Mouse (Mus musculus) lung, embryonic 15.5 days (tissue): ENCODE results near the gene Gdpd3. TPM values are rescaled to one million over a fixed set of nuclear protein-coding genes. Genes with fewer than 3 reads are reported as not detected.
A peak's percentile ranks its signal among the peaks of the same experiment; 100 is the strongest.

Experiments used
- ATAC-seq: fragments of 200-750 bp; cut with Nextera tagmentation; 2 replicates; pipeline ENCODE4 v1.8.0; 2017; ENCODE audit warnings: moderate number of reproducible peaks, borderline replicate concordance; ENCODE audit not compliant: low FRiP score, low TSS enrichment; ENCODE audit errors: extremely low read depth
- H3K27ac ChIP-seq: fragments of 300-500 bp; sonication (generic); 2 replicates; pipeline ENCODE4 v1.5.1; 2015; ENCODE audit warnings: moderate library complexity, mild to moderate bottlenecking, inconsistent platforms
- H3K27me3 ChIP-seq: fragments of 300-500 bp; sonication (generic); 2 replicates; pipeline ENCODE4 v1.6.1; 2015; ENCODE audit warnings: inconsistent platforms
- H3K36me3 ChIP-seq: fragments of 300-500 bp; sonication (generic); 2 replicates; pipeline ENCODE4 v1.6.1; 2015; ENCODE audit warnings: inconsistent platforms
- H3K4me1 ChIP-seq: fragments of 300-500 bp; sonication (generic); 2 replicates; pipeline ENCODE4 v1.6.1; 2015; ENCODE audit warnings: inconsistent platforms
- H3K4me2 ChIP-seq: fragments of 300-500 bp; sonication (generic); 2 replicates; pipeline ENCODE4 v1.6.1; 2015; ENCODE audit warnings: inconsistent platforms, mild to moderate bottlenecking, moderate library complexity
- H3K4me3 ChIP-seq: fragments of 300-500 bp; sonication (generic); 2 replicates; pipeline ENCODE4 v1.5.1; 2015; ENCODE audit warnings: mild to moderate bottlenecking, inconsistent platforms
- H3K9ac ChIP-seq: fragments of 300-500 bp; sonication (generic); 2 replicates; pipeline ENCODE4 v1.6.1; 2015; ENCODE audit warnings: inconsistent platforms
- H3K9me3 ChIP-seq: fragments of 300-500 bp; sonication (generic); 2 replicates; pipeline ENCODE4 v1.6.1; 2016; ENCODE audit warnings: inconsistent platforms
- WGBS: fragments of 180-500 bp; shearing (Covaris S2); methylation state at CpG from one replicate; pipeline ENCODE4 v1.1.7; 2015; 5-methylcytosine and 5-hydroxymethylcytosine counted together
- polyA plus RNA-seq: library from polyadenylated mRNA; unstranded; fragments of >200 nt; fragmentation: Nextera tagmentation; extraction: Ambion mirVana; gene quantifications from 2 replicates; pipeline ENCODE4 v1.2.1, GENCODE M21; 2015

The Gdpd3 gene
- polyA plus RNA-seq, 1 experiment from 2014 or later, result 2.5 TPM

DNA sequence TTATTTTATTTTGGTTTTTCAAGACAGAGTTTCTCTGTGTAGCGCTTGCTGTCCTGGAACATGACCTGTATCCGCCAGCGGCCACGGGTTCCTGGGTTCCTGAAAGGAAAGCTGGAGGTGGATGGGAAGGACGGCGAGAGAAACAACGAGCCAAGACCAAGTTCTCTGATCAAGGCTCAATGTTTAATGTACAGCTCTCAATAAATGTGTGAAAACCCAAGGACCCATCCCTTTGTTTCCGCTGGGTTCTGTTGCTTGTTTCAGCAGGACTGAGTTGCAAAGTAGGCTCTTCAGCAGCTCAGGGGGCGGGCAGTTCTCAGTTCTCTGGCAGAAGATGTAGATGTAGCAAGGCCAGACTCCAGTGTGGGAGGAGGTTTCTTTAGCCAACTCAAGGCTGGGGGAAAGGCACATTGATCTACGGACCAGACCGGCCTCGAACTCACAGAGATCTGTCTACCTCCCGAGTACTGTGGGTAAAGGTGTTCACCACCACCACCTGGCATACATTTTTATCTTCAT lies 24.1 kb upstream of the Gdpd3 start:
- WGBS, result 88% methylated on average over 13 of the region's 13 CpGs
- Histone ChIP-seq H3K9me3 (no peaks in the 10 kb centered on the region), H3K4me2 (no peak overlapping the region), H3K27me3 (no peaks in the 10 kb centered on the region), H3K4me1 (peaks cover 4% of the 10 kb centered on the region; the same call in 1 of the 2 replicates), H3K4me3 (no peak overlapping the region), H3K27ac (no peak overlapping the region), H3K36me3 (no peaks in the 10 kb centered on the region), H3K9ac (no peak overlapping the region)
- ATAC-seq, result no peak

GRCm38 (mm10) chr7:126746066-126746465 lies 20.1 kb upstream of the Gdpd3 start:
- H3K36me3 ChIP-seq, result no peaks in the 10 kb centered on the region
- no peak overlapping the region for H3K9ac ChIP-seq
- H3K4me1 ChIP-seq, result peaks cover 11% of the 10 kb centered on the region; the same call in 1 of the 2 replicates
- ATAC-seq, result no peak
- 83% methylated on average over 12 of the region's 12 CpGs for whole genome bisulfite sequencing
- no peak overlapping the region for H3K4me2 ChIP-seq
- no peaks in the 10 kb centered on the region for H3K27me3 ChIP-seq
- no peak overlapping the region for H3K4me3 ChIP-seq
- no peak overlapping the region for H3K27ac ChIP-seq
- no peaks in the 10 kb centered on the region for H3K9me3 ChIP-seq

DNA sequence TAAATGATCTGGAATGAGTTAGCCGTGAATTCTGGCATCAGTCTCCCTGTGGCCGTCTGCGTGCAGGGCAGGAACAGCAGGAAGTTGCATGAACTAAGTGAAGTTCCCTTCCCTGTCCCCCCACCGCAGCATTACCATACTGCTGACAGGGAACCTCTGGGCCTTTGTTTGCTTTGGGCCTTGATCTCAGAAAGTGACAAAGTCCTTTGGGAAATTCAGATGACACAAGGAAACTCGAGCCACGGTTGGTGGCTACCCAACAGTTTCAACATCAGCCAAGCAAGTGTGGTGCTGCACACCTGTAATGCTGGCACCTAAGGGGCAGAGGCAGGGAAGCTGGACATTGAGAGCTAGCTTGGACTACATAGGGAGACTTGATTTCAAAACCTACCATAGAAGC lies 19.3 kb upstream of the Gdpd3 start:
- H3K36me3 ChIP-seq, result no peaks in the 10 kb centered on the region
- no peak overlapping the region for H3K4me3 ChIP-seq
- no peak overlapping the region for H3K4me2 ChIP-seq
- WGBS, result 14% methylated on average over 6 of the region's 6 CpGs
- ATAC-seq, result no peak
- no peak overlapping the region for H3K9ac ChIP-seq
- H3K27ac ChIP-seq, result no peak overlapping the region
- no peaks in the 10 kb centered on the region for H3K9me3 ChIP-seq
- H3K27me3 ChIP-seq, result no peaks in the 10 kb centered on the region
- H3K4me1 ChIP-seq, result peaks cover 11% of the 10 kb centered on the region; the same call in 1 of the 2 replicates

GRCm38 (mm10) chr7:126748824-126749223 lies 17.3 kb upstream of the Gdpd3 start:
- Histone ChIP-seq H3K4me3 (no peak overlapping the region), H3K27me3 (no peaks in the 10 kb centered on the region), H3K9me3 (no peaks in the 10 kb centered on the region), H3K4me1 (peaks cover 11% of the 10 kb centered on the region; the same call in 1 of the 2 replicates), H3K4me2 (no peak overlapping the region), H3K36me3 (no peaks in the 10 kb centered on the region), H3K27ac (peak overlapping the region; percentile 19; the same call in 1 of the 2 replicates), H3K9ac (no peak overlapping the region)
- WGBS, result 61% methylated on average over 7 of the region's 7 CpGs
- no peak for ATAC-seq

DNA sequence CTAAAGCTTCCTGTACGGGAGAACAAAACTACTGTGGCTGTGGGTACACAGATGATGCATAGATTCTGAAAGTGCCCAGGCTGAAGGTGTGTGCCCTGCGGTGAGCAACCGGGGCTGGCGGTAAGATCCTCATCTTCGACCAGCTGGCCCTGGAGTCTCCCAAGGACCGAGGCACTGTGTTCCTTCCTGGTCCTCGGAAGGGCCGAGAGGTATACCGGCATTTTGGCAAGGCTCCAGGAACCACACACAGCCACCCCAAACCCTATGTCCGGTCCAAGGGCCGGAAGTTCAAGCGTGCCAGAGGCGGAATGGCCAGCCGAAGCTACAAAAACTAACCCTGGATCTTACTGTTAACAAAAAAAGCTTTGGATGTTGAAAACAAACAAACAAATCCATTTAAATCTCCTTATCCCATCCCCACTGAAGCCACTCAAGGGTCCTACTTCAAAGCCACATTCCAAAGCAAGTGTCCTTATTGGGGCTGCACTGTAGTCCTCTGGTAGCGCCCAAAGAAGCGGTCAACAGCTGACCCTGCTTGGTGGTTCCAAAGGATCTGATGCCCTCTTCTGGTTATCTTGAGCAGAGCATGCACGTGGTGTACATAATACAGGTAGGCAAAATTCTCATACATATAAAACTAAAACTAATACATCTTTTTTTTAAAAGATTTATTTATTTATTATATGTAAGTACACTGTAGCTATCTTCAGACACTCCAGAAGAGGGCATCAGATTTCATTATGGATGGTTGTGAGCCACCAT lies 16.4 kb upstream of the Gdpd3 start:
- ATAC-seq, result no peak
- Histone ChIP-seq H3K9me3 (no peaks in the 10 kb centered on the region), H3K4me2 (no peak overlapping the region), H3K27ac (no peak overlapping the region), H3K4me1 (peaks cover 11% of the 10 kb centered on the region; the same call in 1 of the 2 replicates), H3K27me3 (no peaks in the 10 kb centered on the region), H3K9ac (no peak overlapping the region), H3K4me3 (no peak overlapping the region), H3K36me3 (no peaks in the 10 kb centered on the region)
- 86% methylated on average over 17 of the region's 17 CpGs for WGBS

- peak overlapping the region; percentile 21; the same call in 1 of the 2 replicates for H3K9ac ChIP-seq
- no peak overlapping the region for H3K4me3 ChIP-seq
- H3K9me3 ChIP-seq, result no peaks in the 10 kb centered on the region
- no peaks in the 10 kb centered on the region for H3K27me3 ChIP-seq
- peaks cover 6% of the 10 kb centered on the region for H3K4me1 ChIP-seq
- H3K27ac ChIP-seq, result 0 out of 2 replicates have a peak overlapping the region, but pooled peaks have one; percentile 16
- H3K4me2 ChIP-seq, result no peak overlapping the region; the same call in 1 of the 2 replicates
- WGBS, result under 1% methylated on average over 9 of the region's 9 CpGs
- ATAC-seq, result peak; percentile 81; the same call in 1 of the 2 replicates
- H3K36me3 ChIP-seq, result no peaks in the 10 kb centered on the region
These were observed 11.3 kb upstream of the Gdpd3 start for GRCm38 (mm10) chr7:126754866-126755265.

DNA sequence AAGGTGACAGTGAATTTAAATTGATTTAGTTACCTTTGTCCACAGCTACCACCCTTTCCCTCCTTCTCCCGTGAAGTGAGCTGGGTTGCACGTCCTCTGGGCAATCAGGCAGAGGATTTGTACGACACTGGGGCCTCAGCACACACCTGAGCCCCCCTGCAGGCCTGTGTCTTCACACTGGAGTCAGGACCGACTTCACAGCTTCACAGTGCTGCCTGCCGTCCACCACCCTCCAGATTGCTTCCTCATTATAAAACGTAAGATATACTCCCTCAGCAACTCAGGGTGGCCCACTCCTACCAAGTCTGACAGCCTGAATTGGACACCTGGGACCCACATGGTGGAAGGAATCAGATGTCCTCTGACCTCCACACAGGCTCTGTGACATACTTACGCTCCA lies 7.6 kb upstream of the Gdpd3 start:
- Histone ChIP-seq H3K27me3 (no peaks in the 10 kb centered on the region), H3K4me3 (no peak overlapping the region), H3K9ac (no peak overlapping the region), H3K4me1 (peaks cover 35% of the 10 kb centered on the region), H3K36me3 (peaks cover 11% of the 10 kb centered on the region; the same call in 1 of the 2 replicates), H3K27ac (no peak overlapping the region), H3K4me2 (no peak overlapping the region), H3K9me3 (no peaks in the 10 kb centered on the region)
- no peak for ATAC-seq
- 67% methylated on average over 7 of the region's 7 CpGs for WGBS

DNA sequence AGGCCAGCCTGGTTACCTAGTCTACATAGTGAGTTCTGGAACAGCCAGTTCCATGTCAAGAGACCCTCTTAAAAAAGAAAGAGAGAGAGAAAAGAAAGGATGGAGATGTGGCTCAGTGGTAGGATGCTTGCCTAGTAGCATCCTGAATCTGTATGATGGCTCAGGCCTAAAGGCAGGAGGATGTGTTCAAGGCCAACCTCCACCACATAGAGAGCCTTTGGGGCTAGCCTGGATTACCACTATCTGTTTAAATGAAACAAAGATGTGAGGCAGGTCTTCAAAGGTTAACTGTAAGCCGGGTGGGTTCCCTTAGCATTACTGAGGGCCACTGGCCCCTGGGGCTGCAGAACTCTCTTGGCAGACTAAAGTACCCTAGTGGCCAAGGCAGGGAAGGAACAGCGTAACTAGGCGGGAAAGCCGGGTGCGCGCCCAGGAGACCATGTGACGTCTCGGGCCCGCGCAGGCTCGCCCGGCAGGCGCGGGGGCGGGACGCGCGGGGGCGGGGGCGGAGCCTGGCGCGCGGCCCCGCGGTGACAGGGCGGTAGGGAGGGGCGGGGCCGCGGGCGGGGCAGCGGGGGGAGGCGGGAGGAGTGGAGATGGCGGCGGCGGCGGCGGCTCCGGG lies 7.0 kb upstream of the Gdpd3 start, which contains the start of gene Mapk3:
Gene Mapk3 (plus strand): TSS at position 552 of the 622 bp plus-strand sequence.
- WGBS, result 1% methylated on average over 32 of the region's 38 CpGs
- ATAC-seq, result peak; percentile 40

DNA sequence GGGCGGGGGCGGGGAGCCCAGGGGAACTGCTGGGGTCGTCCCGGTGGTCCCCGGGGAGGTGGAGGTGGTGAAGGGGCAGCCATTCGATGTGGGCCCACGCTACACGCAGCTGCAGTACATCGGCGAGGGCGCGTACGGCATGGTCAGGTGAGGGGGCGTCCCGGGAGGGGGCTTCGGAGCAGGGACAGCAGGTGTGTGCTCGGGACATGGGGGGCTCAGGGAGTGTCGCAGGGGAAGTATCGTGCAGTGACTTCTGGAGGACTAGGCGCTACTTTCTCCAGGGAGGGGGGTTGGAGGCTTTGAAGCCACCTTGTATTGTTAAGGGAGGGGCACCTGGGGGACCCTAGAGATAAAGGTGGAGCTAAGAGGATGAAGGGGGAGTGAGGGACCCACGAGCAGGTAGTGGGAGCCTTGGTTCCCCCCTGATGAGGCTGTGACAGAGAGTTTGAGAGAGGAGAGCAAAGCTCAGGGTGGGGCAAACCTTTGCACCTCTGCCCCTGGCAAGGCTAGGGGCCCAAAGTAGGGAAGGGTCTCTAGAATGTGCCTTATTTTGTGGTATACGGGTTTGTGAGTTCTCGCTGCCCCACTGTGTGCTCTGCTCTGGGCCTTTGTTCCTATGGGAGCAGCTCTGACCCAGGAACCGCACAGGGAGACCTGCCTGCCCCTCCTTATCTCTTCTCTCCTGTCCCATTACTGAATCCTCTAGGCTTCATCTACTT lies 6.3 kb upstream of the Gdpd3 start:
- peak; percentile 19 for ATAC-seq
- peak overlapping the region; percentile 99 for H3K27ac ChIP-seq
- peaks cover 24% of the 10 kb centered on the region for H3K36me3 ChIP-seq
- H3K27me3 ChIP-seq, result no peaks in the 10 kb centered on the region
- H3K4me1 ChIP-seq, result peaks cover 35% of the 10 kb centered on the region
- peak overlapping the region; percentile 89 for H3K4me3 ChIP-seq
- under 1% methylated on average over 23 of the region's 24 CpGs for WGBS
- H3K4me2 ChIP-seq, result peak overlapping the region; percentile 82
- peak overlapping the region; percentile 90 for H3K9ac ChIP-seq
- H3K9me3 ChIP-seq, result no peaks in the 10 kb centered on the region

More for the DNA sequence above, 7.0 kb upstream of the Gdpd3 start, which contains the start of gene Mapk3:
- H3K4me3 ChIP-seq, result peak within 1 kb of the TSS; percentile 89
- no peaks in the 10 kb centered on the region for H3K27me3 ChIP-seq
- peaks cover 35% of the 10 kb centered on the region for H3K4me1 ChIP-seq
- H3K4me2 ChIP-seq, result peak within 1 kb of the TSS; percentile 82
- H3K27ac ChIP-seq, result peak within 1 kb of the TSS; percentile 99
- H3K9ac ChIP-seq, result peak within 1 kb of the TSS; percentile 90
- peaks cover 18% of the 10 kb centered on the region; the same call in 1 of the 2 replicates for H3K36me3 ChIP-seq
- H3K9me3 ChIP-seq, result no peaks in the 10 kb centered on the region

GRCm38 (mm10) chr7:126760391-126760802 lies 5.7 kb upstream of the Gdpd3 start:
- Histone ChIP-seq H3K4me3 (peak overlapping the region; percentile 89), H3K9ac (peak overlapping the region; percentile 90), H3K4me1 (peaks cover 29% of the 10 kb centered on the region), H3K36me3 (peaks cover 30% of the 10 kb centered on the region), H3K4me2 (peak overlapping the region; percentile 82), H3K9me3 (no peaks in the 10 kb centered on the region), H3K27me3 (no peaks in the 10 kb centered on the region), H3K27ac (peak overlapping the region; percentile 99)
- WGBS, result 7% methylated on average over 3 of the region's 3 CpGs
- ATAC-seq, result peak; percentile 88

DNA sequence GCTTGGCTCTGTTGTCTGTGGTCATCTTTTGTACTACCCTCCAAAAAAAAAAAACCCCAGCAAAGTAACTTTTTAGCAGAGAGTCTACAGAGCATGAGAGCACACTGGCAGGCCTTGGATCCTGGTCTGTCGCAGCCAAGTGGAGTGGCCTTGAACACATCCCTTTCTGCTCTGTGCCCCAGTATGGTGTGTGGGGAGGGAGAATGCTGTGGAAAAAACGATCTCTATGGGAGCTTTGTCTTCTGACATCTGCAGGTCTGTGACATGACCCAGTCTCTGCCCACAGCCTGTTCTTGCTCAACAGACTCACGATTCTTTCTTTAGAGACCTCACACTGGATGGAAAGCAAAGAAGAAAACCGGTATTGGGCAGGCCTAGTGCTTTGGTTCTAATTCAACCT lies 5.2 kb upstream of the Gdpd3 start:
- Histone ChIP-seq H3K9me3 (no peaks in the 10 kb centered on the region), H3K27ac (peak overlapping the region; percentile 99), H3K4me3 (peak overlapping the region; percentile 89), H3K27me3 (no peaks in the 10 kb centered on the region), H3K4me2 (peak overlapping the region; percentile 82), H3K9ac (peak overlapping the region; percentile 1; the same call in 1 of the 2 replicates), H3K36me3 (peaks cover 36% of the 10 kb centered on the region), H3K4me1 (peaks cover 29% of the 10 kb centered on the region)
- no peak for ATAC-seq
- 56% methylated on average over 4 of the region's 4 CpGs for WGBS
